Mouse (Mus musculus) ES-Bruce4 (cell line): Measurements from ENCODE around the gene Ypel2. TPM values are rescaled to one million over a fixed set of nuclear protein-coding genes. Genes with fewer than 3 reads are reported as not detected.
A peak's percentile ranks its signal among the peaks of the same experiment; 100 is the strongest.

Experiments used
- H3K27ac ChIP-seq: 2 replicates; pipeline ENCODE4 v1.5.1; 2012; ENCODE audit warnings: low read length, inconsistent platforms; ENCODE audit not compliant: insufficient read depth
- H3K27me3 ChIP-seq: 2 replicates; pipeline ENCODE4 v1.6.1; 2012; ENCODE audit warnings: mild to moderate bottlenecking, low read length, inconsistent platforms; ENCODE audit not compliant: control insufficient read depth, poor library complexity, insufficient read depth, severe bottlenecking
- H3K36me3 ChIP-seq: 2 replicates; pipeline ENCODE4 v1.6.1; 2012; ENCODE audit warnings: inconsistent platforms, mild to moderate bottlenecking, low read length, moderate library complexity; ENCODE audit not compliant: control insufficient read depth, poor library complexity, insufficient read depth, severe bottlenecking
- H3K4me1 ChIP-seq: one replicate; pipeline ENCODE4 v1.8.1; 2011; ENCODE audit warnings: low read length; ENCODE audit not compliant: control insufficient read depth, insufficient read depth
- H3K4me3 ChIP-seq: 2 replicates; pipeline ENCODE4 v1.5.1; 2011; ENCODE audit warnings: low read depth, mild to moderate bottlenecking, low read length
- H3K9ac ChIP-seq: 2 replicates; pipeline ENCODE4 v1.6.1; 2012; ENCODE audit warnings: low read depth, mild to moderate bottlenecking, inconsistent platforms; ENCODE audit not compliant: poor library complexity, severe bottlenecking
- H3K9me3 ChIP-seq: replicated peaks from 2 replicates; pipeline ENCODE4 v1.6.1; 2012; ENCODE audit warnings: mild to moderate bottlenecking, low read length, inconsistent platforms; ENCODE audit not compliant: control insufficient read depth, poor library complexity, insufficient read depth, severe bottlenecking
- CTCF ChIP-seq: IDR thresholded peaks from one replicate; pipeline ENCODE4 v1.8.1; 2011; ENCODE audit warnings: low read depth, low read length
- EP300 ChIP-seq: IDR thresholded peaks from 2 replicates; pipeline ENCODE4 v1.6.1; 2011; ENCODE audit warnings: low read depth, low read length; ENCODE audit not compliant: insufficient read depth
- POLR2A ChIP-seq: IDR thresholded peaks from one replicate; pipeline ENCODE4 v1.8.1; 2011; ENCODE audit warnings: low read length; ENCODE audit not compliant: insufficient read depth
- polyA plus RNA-seq: library from polyadenylated mRNA; stranded (reverse); fragments of >200 nt; gene quantifications from 2 replicates; pipeline ENCODE4 v1.2.4, GENCODE M21; 2011; ENCODE audit warnings: low read depth; ENCODE audit not compliant: missing spikeins, insufficient read depth, insufficient read length

Gene Ypel2
- polyA plus RNA-seq, 1 experiment = 6.9 TPM

DNA sequence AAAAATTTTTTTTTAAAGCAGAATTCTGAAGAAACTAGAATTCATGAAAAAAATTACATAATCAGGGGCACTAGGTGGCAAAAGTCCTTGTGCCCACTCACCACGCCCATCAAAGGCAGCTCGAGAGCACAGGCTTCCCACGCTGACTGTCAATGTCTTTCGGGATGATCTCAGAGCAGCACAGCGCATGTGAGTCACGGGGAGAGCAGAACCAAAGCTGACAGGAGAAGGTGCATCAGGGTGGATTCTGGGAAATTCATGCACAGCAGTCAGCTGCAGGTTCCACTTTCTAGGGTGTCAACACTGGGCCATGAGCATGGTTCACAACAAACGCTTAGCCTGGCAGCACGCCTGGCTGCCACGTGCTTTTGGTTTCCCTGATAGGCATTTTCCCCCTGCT is 79.2 kb downstream of the Ypel2 start:
- no peaks in the 10 kb centered on the region for H3K9me3 ChIP-seq
- no peak overlapping the region for H3K27ac ChIP-seq
- no peak overlapping the region for H3K4me3 ChIP-seq
- no peaks in the 10 kb centered on the region for H3K27me3 ChIP-seq
- no peak overlapping the region for H3K9ac ChIP-seq
- TF ChIP-seq CTCF = no peak
- TF ChIP-seq EP300 = no peak
- no peak for TF ChIP-seq POLR2A
- no peaks in the 10 kb centered on the region for H3K4me1 ChIP-seq
- no peaks in the 10 kb centered on the region for H3K36me3 ChIP-seq

DNA sequence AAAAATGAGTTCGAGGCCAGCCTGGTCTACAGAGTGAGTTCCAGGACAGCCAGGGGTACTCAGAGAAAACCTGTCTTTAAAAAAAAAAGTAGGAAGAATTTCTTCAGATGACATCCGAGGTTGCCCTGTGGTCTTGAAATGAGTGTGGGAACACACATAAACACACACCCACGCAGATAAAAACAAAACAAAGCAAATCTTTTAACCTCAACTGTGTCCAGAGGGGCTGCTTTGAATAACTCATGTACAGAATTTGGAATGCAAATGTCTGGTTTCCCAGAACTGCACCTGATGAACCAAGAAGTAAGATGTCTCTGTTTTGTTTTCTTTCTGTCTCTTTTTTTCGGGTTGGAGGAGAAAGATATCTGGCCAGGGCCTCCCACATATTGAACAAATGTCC is 83.3 kb downstream of the Ypel2 start:
- no peaks in the 10 kb centered on the region for H3K27me3 ChIP-seq
- no peaks in the 10 kb centered on the region for H3K36me3 ChIP-seq
- no peak overlapping the region for H3K4me3 ChIP-seq
- TF ChIP-seq EP300 (no peak), POLR2A (no peak), CTCF (no peak)
- no peaks in the 10 kb centered on the region for H3K4me1 ChIP-seq
- H3K9ac ChIP-seq = no peak overlapping the region
- no peaks in the 10 kb centered on the region for H3K9me3 ChIP-seq
- no peak overlapping the region for H3K27ac ChIP-seq

DNA sequence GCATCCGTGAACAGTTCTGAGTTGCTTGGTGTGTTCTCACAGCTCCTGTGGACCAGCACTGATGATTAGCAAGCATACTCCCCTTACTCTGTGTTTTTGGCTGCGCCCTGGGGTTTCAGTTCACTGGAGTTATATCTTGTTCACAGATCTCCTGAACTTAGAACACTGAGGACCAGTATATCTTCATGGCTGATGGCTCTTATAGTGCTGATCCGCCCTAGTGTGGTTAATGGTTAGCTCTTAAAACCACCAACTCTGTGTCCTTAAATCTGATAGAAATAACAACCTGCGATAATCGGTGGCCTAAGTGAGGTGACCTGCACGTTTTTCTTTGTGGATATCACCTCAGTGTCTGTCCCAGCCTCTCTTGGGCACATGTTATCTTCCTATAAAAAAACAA is 84.5 kb downstream of the Ypel2 start:
- Histone ChIP-seq H3K27me3 (no peaks in the 10 kb centered on the region), H3K36me3 (no peaks in the 10 kb centered on the region), H3K4me1 (no peaks in the 10 kb centered on the region), H3K27ac (no peak overlapping the region), H3K4me3 (no peak overlapping the region), H3K9me3 (no peaks in the 10 kb centered on the region), H3K9ac (no peak overlapping the region)
- no peak for TF ChIP-seq CTCF

DNA sequence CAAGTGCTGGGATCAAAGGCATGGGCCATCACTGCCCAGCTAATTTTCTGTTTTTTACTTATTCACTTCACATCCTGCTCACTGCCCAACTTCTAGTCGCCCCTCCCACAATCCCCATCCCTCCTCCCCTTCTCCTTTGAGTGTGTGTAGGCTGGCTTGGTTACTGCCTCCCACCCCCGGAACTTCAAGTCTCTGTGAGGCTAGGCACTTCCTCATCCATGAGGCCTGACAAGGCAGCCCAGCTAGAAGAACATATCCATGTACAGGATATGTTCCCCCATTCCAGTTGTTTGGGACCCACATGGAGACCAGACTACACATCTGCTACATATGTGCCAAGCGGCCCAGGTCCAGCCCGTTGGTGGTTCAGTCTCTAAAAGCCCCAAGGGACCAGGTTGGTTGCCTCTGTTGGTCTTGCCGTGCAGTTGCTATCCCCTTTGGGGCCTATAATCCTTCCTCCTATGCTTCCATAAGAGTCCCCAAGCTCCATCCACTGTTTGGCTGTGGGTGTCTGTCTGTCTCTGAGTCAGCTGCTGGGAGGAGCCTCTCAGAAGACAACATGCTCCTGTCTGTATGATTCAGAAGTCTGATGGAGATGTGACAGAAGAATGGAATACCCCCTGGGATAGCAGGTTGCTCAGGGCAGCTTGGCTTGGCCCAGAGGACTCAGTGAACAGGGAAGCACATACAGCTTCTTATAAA is 85.5 kb downstream of the Ypel2 start:
- Histone ChIP-seq H3K27me3 (no peaks in the 10 kb centered on the region), H3K4me3 (no peak overlapping the region), H3K27ac (no peak overlapping the region), H3K36me3 (no peaks in the 10 kb centered on the region), H3K4me1 (no peaks in the 10 kb centered on the region), H3K9ac (no peak overlapping the region), H3K9me3 (no peaks in the 10 kb centered on the region)
- TF ChIP-seq POLR2A (no peak), CTCF (no peak), EP300 (no peak)

GRCm38 (mm10) chr11:86906767-86907662 is 86.5 kb downstream of the Ypel2 start:
- TF ChIP-seq CTCF (no peak), POLR2A (no peak), EP300 (no peak)
- Histone ChIP-seq H3K4me3 (no peak overlapping the region), H3K27me3 (no peaks in the 10 kb centered on the region), H3K27ac (no peak overlapping the region), H3K36me3 (no peaks in the 10 kb centered on the region), H3K4me1 (no peaks in the 10 kb centered on the region), H3K9ac (no peak overlapping the region), H3K9me3 (no peaks in the 10 kb centered on the region)

DNA sequence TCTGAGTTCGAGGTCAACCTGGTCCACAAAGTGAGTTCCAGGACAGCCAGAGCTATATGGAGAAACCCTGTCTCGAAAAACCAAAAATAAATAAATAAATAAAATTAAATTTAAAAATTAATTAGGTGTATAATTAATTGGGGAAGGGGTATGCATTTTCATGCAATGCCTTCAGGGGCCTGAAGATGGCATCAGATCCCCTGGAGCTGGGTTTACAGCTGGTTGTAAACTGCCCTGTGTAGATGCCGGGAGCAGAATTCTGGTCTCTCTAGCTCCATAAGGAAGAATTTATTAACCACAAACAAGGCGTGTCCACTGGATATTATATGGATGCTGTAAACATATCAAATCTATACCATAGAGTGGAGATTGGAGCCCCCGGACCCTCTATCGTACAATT is 87.2 kb downstream of the Ypel2 start:
- H3K27me3 ChIP-seq = no peaks in the 10 kb centered on the region
- H3K9me3 ChIP-seq = no peaks in the 10 kb centered on the region
- H3K36me3 ChIP-seq = no peaks in the 10 kb centered on the region
- no peak overlapping the region for H3K4me3 ChIP-seq
- no peak overlapping the region for H3K9ac ChIP-seq
- H3K4me1 ChIP-seq = no peaks in the 10 kb centered on the region
- TF ChIP-seq POLR2A (no peak), CTCF (peak; percentile 35)
- no peak overlapping the region for H3K27ac ChIP-seq
